Mouse (Mus musculus) embryonic fibroblast, embryonic 13.5 days (primary cell): ENCODE results near the gene Myzap.

Experiments
- CTCF ChIP-seq: IDR thresholded peaks from 2 replicates; pipeline ENCODE4 v1.5.1; 2011; ENCODE audit warnings: mild to moderate bottlenecking, control low read depth, low read length, moderate library complexity, borderline replicate concordance; ENCODE audit not compliant: insufficient read depth
- POLR2A ChIP-seq: IDR thresholded peaks from 2 replicates; pipeline ENCODE4 v1.6.1; 2011; ENCODE audit warnings: low read depth, mild to moderate bottlenecking, control low read depth, low read length, moderate library complexity

GRCm38 (mm10) chr9:71557737-71558136 lies 34.4 kb downstream of the Myzap start:
- TF ChIP-seq POLR2A (no peak), CTCF (no peak)
